Mouse (Mus musculus) heart, adult 2 months (tissue): ENCODE measurements around the gene Ank3.

Experiments used
- EP300 ChIP-seq: fragments of 200-500 bp; IDR thresholded peaks from 2 replicates; pipeline ENCODE4 v1.6.1; 2011; ENCODE audit warnings: low read depth, low read length, control low read depth; ENCODE audit not compliant: insufficient read depth
- POLR2A ChIP-seq: fragments of 200-500 bp; IDR thresholded peaks from 2 replicates; pipeline ENCODE4 v1.6.1; 2011; ENCODE audit warnings: mild to moderate bottlenecking, low read depth, low read length, control low read depth; ENCODE audit not compliant: insufficient read depth

- TF ChIP-seq POLR2A, result no peak
- no peak for TF ChIP-seq EP300
Observed at GRCm38 (mm10) chr10:69605211-69605610, 206.6 kb downstream of the Ank3 start.
